Mouse (Mus musculus) forebrain, postnatal 0 days (tissue): Measurements from ENCODE around the gene Fbxo11. TPM values are rescaled to one million over a fixed set of nuclear protein-coding genes. Genes with fewer than 3 reads are reported as not detected.
A peak's percentile ranks its signal among the peaks of the same experiment; 100 is the strongest.

Experiments used
- ATAC-seq: fragments of 200-750 bp; cut with Nextera tagmentation; 2 replicates; pipeline ENCODE4 v1.8.0; 2017; ENCODE audit warnings: mild to moderate bottlenecking, moderate library complexity
- DNase-seq: peaks from one replicate; pipeline ENCODE4 v3.0.0-alpha.2; 2015
- H3K27ac ChIP-seq: fragments of 300-500 bp; sonication (generic); 2 replicates; pipeline ENCODE4 v1.5.1; 2014; ENCODE audit warnings: low read depth, mild to moderate bottlenecking, antibody characterized with exemption, low read length, moderate library complexity, mixed read lengths
- H3K27me3 ChIP-seq: fragments of 300-500 bp; sonication (generic); 2 replicates; pipeline ENCODE4 v1.6.1; 2014; ENCODE audit warnings: mild to moderate bottlenecking, low read length, mixed read lengths; ENCODE audit not compliant: insufficient read depth
- H3K36me3 ChIP-seq: fragments of 300-500 bp; sonication (generic); 2 replicates; pipeline ENCODE4 v1.6.1; 2014; ENCODE audit warnings: mild to moderate bottlenecking, moderate library complexity; ENCODE audit not compliant: insufficient read depth
- H3K4me1 ChIP-seq: fragments of 300-500 bp; sonication (generic); 2 replicates; pipeline ENCODE4 v1.6.1; 2014; ENCODE audit warnings: antibody characterized with exemption; ENCODE audit not compliant: insufficient read depth
- H3K4me2 ChIP-seq: fragments of 300-500 bp; sonication (generic); 2 replicates; pipeline ENCODE4 v1.6.1; 2014; ENCODE audit warnings: low read depth, mild to moderate bottlenecking, moderate library complexity
- H3K4me3 ChIP-seq: fragments of 300-500 bp; sonication (generic); 2 replicates; pipeline ENCODE4 v1.5.1; 2014; ENCODE audit warnings: low read depth, low read length, mixed read lengths
- H3K9ac ChIP-seq: fragments of 300-500 bp; sonication (generic); 2 replicates; pipeline ENCODE4 v1.6.1; 2014; ENCODE audit warnings: mild to moderate bottlenecking
- H3K9me3 ChIP-seq: fragments of 300-500 bp; sonication (generic); 2 replicates; pipeline ENCODE4 v1.6.1; 2016; ENCODE audit warnings: low read length
- CTCF ChIP-seq: sonication (generic); IDR thresholded peaks from 2 replicates; pipeline ENCODE4 v1.5.1; 2016; ENCODE audit warnings: antibody characterized with exemption, control low read depth, low read depth
- WGBS: fragments of 180-500 bp; shearing (Covaris S2); extraction: QIAGEN DNeasy Blood & Tissue Kit; methylation state at CpG from one replicate; pipeline ENCODE4 v1.1.7; 2014; 5-methylcytosine and 5-hydroxymethylcytosine counted together
- polyA plus RNA-seq: library from polyadenylated mRNA; unstranded; fragments of >200 nt; fragmentation: Nextera tagmentation; extraction: Ambion mirVana; gene quantifications from 2 replicates; pipeline ENCODE4 v1.2.1, GENCODE M21; 2015
- total RNA-seq: library from RNA; depleted of rRNA; stranded (reverse); fragments of >200 nt; gene quantifications from 2 replicates; pipeline ENCODE4 v1.2.3, GENCODE M21; 2014

The Fbxo11 gene
- total and polyA plus RNA-seq, 2 experiments from 2014 or later, result 24.9 to 72.8 TPM

- no peak overlapping the region for H3K27ac ChIP-seq
- no peak overlapping the region for H3K4me3 ChIP-seq
- peaks cover 5% of the 10 kb centered on the region; the same call in 1 of the 2 replicates for H3K4me1 ChIP-seq
- no peaks in the 10 kb centered on the region for H3K27me3 ChIP-seq
- H3K9ac ChIP-seq, result no peak overlapping the region
- no peaks in the 10 kb centered on the region for H3K36me3 ChIP-seq
- TF ChIP-seq CTCF, result no peak
- H3K4me2 ChIP-seq, result no peak overlapping the region
- DNase-seq (no peak), ATAC-seq (no peak)
- H3K9me3 ChIP-seq, result no peaks in the 10 kb centered on the region
- WGBS, result 62% methylated on average over 2 of the region's 2 CpGs
Observed at GRCm38 (mm10) chr17:88058280-88058679, 6.8 kb downstream of the Fbxo11 start.

GRCm38 (mm10) chr17:88057846-88058245 is 7.2 kb downstream of the Fbxo11 start:
- no peaks in the 10 kb centered on the region for H3K27me3 ChIP-seq
- H3K4me1 ChIP-seq, result peaks cover 1% of the 10 kb centered on the region; the same call in 1 of the 2 replicates
- no peak overlapping the region for H3K4me2 ChIP-seq
- H3K4me3 ChIP-seq, result no peak overlapping the region
- no peak for TF ChIP-seq CTCF
- no peak overlapping the region for H3K27ac ChIP-seq
- peak; percentile 7 for DNase-seq
- H3K36me3 ChIP-seq, result no peaks in the 10 kb centered on the region
- H3K9me3 ChIP-seq, result no peaks in the 10 kb centered on the region
- H3K9ac ChIP-seq, result no peak overlapping the region
- 73% methylated on average over 1 of the region's 1 CpGs for WGBS
- no peak; the same call in 1 of the 2 replicates for ATAC-seq

- H3K4me2 ChIP-seq, result no peak overlapping the region
- no peak for TF ChIP-seq CTCF
- no peak overlapping the region for H3K4me3 ChIP-seq
- 87% methylated on average over 4 of the region's 4 CpGs for WGBS
- ATAC-seq (no peak), DNase-seq (no peak)
- H3K4me1 ChIP-seq, result no peaks in the 10 kb centered on the region
- no peak overlapping the region for H3K27ac ChIP-seq
- H3K27me3 ChIP-seq, result no peaks in the 10 kb centered on the region
- no peaks in the 10 kb centered on the region for H3K36me3 ChIP-seq
- no peak overlapping the region for H3K9ac ChIP-seq
- no peaks in the 10 kb centered on the region for H3K9me3 ChIP-seq
Observed at GRCm38 (mm10) chr17:88051679-88052078, 13.4 kb downstream of the Fbxo11 start.

- Histone ChIP-seq H3K4me1 (no peaks in the 10 kb centered on the region), H3K9me3 (no peaks in the 10 kb centered on the region), H3K4me2 (no peak overlapping the region), H3K4me3 (no peak overlapping the region), H3K9ac (no peak overlapping the region), H3K36me3 (no peaks in the 10 kb centered on the region), H3K27me3 (no peaks in the 10 kb centered on the region), H3K27ac (no peak overlapping the region)
- no peak for TF ChIP-seq CTCF
- WGBS, result 93% methylated on average over 1 of the region's 1 CpGs
- ATAC-seq, result no peak
- DNase-seq, result no peak
Observed at GRCm38 (mm10) chr17:88050892-88051291, 14.2 kb downstream of the Fbxo11 start.

- Histone ChIP-seq H3K27ac (no peak overlapping the region), H3K4me2 (no peak overlapping the region), H3K9me3 (no peaks in the 10 kb centered on the region), H3K4me1 (no peaks in the 10 kb centered on the region), H3K9ac (no peak overlapping the region), H3K4me3 (no peak overlapping the region), H3K36me3 (no peaks in the 10 kb centered on the region), H3K27me3 (no peaks in the 10 kb centered on the region)
- 98% methylated on average over 2 of the region's 2 CpGs for WGBS
- ATAC-seq, result no peak
- DNase-seq, result no peak
- TF ChIP-seq CTCF, result no peak
Observed at GRCm38 (mm10) chr17:88050318-88050717, 14.8 kb downstream of the Fbxo11 start.

- H3K4me3 ChIP-seq, result no peak overlapping the region
- no peak overlapping the region for H3K9ac ChIP-seq
- H3K27me3 ChIP-seq, result no peaks in the 10 kb centered on the region
- no peak overlapping the region for H3K27ac ChIP-seq
- DNase-seq (no peak), ATAC-seq (peak; percentile 84)
- no peak overlapping the region for H3K4me2 ChIP-seq
- H3K4me1 ChIP-seq, result 0 out of 2 replicates have a peak, but pooled peaks cover 3% of the 10 kb centered on the region
- TF ChIP-seq CTCF, result no peak
- no peaks in the 10 kb centered on the region for H3K36me3 ChIP-seq
- H3K9me3 ChIP-seq, result no peaks in the 10 kb centered on the region
- 51% methylated on average over 12 of the region's 12 CpGs for WGBS
Observed at GRCm38 (mm10) chr17:88042099-88043086, 22.7 kb downstream of the Fbxo11 start.

GRCm38 (mm10) chr17:88040810-88041209 is 24.3 kb downstream of the Fbxo11 start:
- Histone ChIP-seq H3K36me3 (no peaks in the 10 kb centered on the region), H3K9me3 (no peaks in the 10 kb centered on the region), H3K4me1 (0 out of 2 replicates have a peak, but pooled peaks cover 3% of the 10 kb centered on the region), H3K27ac (no peak overlapping the region), H3K4me2 (no peak overlapping the region), H3K4me3 (no peak overlapping the region), H3K9ac (no peak overlapping the region), H3K27me3 (no peaks in the 10 kb centered on the region)
- ATAC-seq, result no peak
- DNase-seq, result no peak
- TF ChIP-seq CTCF, result no peak
- WGBS, result 88% methylated on average over 5 of the region's 5 CpGs
